Mouse (Mus musculus): ENCODE data around the gene Thy1.

Gene Thy1

DNA sequence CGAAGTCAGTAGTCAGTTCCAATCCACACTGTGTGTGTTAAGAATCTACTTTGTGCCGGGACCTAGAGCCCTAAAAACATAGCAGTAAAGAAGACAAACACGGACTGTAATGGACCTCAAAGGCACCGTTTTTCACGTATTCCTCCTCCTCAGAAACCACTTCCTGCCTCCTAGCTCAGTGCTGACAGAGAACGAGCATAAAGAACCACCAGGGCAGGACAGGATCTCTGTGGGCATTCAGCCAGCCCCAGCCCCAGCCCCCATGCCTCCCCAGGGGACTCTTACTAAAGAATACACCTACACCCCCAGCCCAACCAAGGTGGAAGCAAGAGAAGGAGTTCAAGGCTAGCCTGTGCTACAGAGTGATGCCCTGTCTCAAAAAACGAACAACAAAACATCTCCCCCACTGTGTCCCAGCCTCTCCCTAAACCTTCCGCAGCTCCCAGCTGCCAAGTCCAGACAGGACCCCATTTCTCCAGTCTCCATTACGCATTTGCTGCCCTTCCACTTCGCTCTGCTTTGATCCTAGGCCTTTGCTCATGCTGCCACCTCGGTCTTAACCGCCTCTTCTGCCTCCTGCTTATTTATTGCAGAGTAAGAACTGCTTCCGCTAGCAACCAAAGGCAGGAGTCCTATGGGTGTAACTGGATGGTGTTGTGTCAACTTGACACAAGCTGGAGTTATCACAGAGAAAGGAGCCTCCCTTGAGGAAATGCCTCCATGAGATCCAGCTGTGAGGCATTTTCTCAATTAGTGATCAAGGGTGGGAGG is 9.0 kb upstream of the Thy1 start:
- no peak for DNase-seq (ENCODE audit: low spot score)

DNA sequence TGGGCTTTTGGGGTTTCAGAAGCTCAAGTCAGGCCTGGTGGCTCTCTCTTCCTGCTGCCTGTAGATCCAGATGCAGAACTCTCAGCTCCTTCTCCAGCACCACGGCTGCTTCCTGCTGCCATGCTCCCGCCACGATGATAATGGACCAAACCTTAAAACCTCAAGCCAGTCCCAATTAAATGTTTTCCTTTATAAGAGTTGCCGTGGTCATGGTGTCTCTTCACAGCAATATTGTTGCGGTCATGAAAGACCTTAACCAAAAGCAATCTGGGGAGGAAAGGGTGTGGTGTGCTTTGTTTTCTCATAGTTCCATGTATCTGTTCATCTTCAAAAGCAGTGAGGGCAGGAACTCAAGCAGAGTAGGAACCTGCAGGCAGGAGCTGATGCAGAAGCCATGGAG is 6.1 kb upstream of the Thy1 start:
- DNase-seq (ENCODE audit: low spot score) = no peak

DNA sequence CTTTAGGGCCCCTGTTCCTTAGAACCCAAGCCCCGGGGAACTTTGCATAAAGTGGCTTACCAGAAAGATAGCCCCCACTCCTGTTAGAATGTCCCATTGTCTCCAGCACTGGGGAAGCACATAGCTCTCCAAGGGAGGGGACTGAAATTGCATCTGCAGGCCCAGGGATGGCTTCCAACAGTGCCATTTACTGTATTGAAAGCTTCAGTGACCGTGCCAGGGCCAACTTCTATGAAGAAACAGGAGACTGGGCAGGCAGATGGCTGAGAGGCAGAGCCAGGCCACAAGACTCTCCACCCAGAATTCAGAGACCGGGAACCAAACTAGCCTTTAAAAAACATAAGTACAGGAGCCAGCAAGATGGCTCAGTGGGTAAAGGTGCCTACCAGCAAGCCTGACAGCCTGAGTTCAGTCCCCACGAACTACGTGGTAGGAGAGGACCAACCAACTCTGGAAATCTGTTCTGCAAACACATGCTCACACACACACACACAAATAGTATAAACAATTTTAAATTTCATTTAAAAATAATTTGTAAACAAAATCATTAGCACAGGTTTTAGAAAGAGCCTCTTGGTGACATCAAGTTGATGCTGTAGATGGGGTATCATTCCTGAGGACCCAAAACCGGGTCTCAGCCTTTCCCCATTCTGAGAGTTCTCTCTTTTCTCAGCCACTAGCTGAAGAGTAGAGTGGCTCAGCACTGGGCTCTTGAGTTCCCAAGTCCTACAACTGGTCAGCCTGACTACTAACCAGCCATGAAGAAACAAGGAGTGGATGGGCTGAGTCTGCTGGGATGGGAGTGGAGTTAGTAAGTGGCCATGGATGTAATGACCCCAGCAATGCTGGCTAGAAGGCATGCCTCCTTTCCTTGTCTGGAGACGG is 1.4 kb upstream of the Thy1 start:
- DNase-seq (ENCODE audit: low spot score) = no peak

DNA sequence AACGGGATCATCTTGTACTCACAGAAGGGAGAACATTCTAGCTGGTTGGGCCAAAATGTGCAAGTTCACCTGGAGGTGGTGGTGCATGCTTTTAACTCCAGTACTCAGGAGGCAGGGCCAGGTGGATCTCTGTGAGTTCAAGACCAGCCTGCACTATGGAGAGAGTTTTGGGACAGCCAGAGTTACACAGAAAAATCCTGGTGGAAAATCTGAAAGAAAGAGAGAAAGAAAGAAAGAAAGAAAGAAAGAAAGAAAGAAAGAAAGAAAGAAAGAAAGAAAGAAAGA is 846 bp upstream of the Thy1 start:
- no peak for DNase-seq (ENCODE audit: low spot score)

DNA sequence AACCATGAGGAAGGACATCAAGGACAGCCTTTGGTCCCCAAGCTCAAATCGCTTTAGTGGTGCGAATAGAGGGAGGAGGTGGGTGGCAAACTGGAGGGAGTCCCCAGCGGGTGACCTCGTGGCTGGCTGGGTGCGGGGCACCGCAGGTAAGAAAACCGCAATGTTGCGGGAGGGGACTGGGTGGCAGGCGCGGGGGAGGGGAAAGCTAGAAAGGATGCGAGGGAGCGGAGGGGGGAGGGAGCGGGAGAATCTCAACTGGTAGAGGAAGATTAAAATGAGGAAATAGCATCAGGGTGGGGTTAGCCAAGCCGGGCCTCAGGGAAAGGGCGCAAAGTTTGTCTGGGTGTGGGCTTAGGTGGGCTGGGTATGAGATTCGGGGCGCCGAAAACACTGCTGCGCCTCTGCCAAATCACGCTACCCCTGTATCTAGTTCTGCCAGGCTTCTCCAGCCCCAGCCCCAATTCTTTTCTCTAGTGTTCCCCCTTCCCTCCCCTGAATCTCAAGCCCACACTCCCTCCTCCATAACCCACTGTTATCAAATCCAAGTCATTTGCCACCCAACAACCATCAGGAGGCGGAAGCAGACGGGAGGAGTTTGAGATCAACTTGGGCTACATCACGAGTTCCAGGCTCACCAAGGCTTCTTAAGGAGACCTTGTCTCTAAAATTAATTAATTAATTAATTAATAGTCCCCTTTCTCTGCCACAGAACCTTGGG is 683 bp downstream of the Thy1 start:
- no peak for DNase-seq (ENCODE audit: low spot score)

DNA sequence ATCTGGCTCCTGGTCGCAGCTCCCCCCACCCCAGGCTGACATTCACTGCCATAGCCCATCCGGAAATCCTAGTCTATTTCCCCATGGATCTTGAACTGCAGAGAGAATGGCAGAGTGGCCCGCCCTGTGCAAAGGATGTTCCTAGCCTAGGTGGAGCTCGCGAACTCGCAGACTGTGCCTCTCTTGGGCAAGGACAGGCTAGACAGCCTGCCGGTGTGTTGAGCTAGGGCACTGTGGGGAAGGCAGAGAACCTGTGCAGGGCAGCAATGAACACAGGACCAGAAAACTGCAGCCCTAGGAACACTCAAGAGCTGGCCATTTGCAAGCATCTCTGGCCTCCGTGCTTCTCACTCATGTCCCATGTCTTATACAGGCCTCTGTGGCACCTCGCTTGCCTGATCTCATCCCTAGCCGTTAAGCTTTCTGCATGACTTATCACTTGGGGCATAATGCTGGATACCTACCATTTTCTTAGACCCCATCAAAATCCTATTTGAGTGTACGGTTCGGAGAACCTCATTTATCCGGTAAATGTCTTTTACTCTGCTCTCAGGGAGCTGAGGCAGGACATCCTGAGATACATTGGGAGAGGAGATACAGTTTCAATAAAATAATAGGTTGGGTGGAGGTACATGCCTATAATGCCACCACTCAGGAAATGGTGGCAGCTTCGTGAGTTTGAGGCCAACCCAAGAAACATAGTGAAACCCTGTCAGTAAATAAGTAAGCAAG is 1.4 kb downstream of the Thy1 start:
- DNase-seq (ENCODE audit: low spot score) = no peak

DNA sequence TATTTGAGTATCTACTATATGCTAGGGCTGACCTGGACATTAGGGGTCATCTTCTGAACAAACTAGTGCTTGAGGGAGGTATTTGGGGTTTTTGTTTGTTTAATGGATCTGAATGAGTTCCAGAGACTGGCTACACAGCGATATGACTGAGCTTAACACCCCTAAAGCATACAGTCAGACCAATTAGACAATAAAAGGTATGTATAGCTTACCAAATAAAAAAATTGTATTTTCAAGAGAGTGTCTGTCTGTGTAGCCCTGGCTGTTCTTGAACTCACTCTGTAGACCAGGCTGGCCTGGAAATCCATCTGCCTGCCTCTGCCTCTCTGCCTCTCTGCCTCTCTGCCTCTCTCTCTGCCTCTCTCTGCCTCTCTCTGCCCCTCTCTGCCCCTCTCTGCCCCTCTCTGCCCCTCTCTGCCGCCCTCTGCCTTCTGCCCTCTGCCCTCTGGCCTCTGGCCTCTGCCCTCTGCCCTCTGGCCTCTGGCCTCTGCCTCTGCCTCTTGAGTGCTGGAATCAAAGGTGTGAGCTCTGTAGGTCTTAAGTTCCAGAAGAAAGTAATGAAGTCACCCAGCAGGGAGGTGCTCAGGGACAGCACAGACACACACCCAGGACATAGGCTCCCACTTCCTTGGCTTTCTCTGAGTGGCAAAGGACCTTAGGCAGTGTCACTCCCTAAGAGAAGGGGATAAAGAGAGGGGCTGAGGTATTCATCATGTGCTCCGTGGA is 2.1 kb downstream of the Thy1 start:
- no peak for DNase-seq (ENCODE audit: low spot score)

DNA sequence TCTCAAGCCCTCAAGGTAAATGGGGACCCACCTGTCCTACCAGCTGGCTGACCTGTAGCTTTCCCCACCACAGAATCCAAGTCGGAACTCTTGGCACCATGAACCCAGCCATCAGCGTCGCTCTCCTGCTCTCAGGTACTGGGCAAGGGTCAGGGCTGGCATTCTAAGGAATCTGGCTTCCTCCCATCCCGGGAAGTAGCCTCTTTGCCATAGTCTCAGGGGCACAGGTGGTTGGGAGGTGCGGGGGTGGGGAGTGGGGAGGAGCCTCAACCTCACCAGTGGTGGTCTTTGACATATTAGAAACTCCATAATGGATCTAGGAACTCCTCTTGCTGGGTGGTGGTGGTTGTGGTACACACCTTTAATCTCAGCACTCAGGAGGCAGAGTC is 2.7 kb downstream of the Thy1 start:
- DNase-seq (ENCODE audit: low spot score) = no peak

DNA sequence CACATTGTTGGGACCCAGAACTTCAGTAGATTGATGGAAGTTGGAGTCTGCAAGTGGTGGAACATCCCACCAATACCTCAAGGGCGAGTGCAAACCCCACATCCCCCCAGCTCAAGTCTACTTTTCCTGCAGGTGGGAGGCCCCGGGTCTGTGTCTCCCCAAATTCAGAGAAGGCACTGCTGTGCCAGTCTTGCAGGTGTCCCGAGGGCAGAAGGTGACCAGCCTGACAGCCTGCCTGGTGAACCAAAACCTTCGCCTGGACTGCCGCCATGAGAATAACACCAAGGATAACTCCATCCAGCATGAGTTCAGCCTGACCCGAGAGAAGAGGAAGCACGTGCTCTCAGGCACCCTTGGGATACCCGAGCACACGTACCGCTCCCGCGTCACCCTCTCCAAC is 3.2 kb downstream of the Thy1 start:
- DNase-seq (ENCODE audit: low spot score) = no peak

DNA sequence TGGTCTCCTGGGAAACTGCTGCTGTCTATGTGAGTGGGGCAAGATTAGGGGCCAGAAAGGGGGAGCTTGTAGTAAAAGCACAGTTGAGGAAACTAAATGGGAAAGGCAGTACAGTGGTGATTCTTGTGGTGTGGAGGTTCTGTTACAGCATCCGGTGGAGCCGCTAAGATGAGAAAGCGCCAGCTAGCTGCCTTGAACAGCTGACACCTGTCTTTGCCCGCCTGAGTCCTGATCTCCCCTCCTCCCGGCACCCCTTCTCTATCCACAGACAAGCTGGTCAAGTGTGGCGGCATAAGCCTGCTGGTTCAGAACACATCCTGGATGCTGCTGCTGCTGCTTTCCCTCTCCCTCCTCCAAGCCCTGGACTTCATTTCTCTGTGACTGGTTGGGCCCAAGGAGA is 3.9 kb downstream of the Thy1 start:
- DNase-seq (ENCODE audit: low spot score) = no peak

DNA sequence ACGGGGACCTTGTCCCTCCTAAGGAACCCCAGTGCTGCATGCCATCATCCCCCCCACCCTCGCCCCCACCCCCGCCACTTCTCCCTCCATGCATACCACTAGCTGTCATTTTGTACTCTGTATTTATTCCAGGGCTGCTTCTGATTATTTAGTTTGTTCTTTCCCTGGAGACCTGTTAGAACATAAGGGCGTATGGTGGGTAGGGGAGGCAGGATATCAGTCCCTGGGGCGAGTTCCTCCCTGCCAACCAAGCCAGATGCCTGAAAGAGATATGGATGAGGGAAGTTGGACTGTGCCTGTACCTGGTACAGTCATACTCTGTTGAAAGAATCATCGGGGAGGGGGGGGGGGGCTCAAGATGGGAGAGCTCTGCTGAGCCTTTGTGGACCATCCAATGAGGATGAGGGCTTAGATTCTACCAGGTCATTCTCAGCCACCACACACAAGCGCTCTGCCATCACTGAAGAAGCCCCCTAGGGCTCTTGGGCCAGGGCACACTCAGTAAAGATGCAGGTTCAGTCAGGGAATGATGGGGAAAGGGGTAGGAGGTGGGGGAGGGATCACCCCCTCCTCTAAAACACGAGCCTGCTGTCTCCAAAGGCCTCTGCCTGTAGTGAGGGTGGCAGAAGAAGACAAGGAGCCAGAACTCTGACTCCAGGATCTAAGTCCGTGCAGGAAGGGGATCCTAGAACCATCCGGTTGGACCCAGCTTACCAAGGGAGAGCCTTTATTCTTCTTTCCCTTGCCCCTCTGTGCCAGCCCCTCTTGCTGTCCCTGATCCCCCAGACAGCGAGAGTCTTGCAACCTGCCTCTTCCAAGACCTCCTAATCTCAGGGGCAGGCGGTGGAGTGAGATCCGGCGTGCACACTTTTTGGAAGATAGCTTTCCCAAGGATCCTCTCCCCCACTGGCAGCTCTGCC is 4.6 kb downstream of the Thy1 start:
- DNase-seq (ENCODE audit: low spot score) = no peak

DNA sequence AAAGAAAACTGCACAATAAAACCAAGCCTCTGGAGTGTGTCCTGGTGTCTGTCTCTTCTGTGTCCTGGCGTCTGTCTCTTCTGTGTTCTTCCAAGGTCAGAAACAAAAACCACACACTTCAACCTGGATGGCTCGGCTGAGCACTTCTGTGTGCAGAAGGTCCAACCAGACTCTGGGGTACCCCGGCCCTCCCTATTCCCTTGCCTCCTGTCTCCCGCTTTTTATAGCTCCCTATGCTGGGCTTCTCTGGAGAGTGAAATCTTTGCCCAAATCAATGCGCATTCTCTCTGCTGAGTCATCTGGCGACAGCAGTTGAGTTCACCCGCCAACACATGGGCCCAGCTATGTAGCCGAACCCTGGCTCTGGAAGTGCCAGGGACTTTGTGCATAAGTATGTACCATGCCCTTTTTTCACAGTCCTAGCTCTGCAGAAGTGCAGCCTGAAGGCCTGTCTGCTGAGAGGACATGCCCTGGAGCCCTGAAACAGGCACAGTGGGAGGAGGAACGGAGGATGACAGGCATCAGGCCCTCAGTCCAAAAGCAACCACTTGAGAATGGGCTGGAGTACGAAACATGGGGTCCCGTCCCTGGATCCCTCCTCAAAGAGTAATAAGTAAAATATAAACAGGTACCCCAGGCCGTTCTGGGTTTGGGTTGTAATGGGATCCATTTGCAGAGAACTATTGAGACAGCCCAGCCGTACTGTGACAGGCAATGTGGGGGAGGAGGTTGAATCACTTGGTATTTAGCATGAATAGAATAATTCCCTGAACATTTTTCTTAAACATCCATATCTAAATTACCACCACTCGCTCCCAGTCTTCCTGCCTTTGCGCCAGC is 5.6 kb downstream of the Thy1 start:
- DNase-seq (ENCODE audit: low spot score) = no peak

DNA sequence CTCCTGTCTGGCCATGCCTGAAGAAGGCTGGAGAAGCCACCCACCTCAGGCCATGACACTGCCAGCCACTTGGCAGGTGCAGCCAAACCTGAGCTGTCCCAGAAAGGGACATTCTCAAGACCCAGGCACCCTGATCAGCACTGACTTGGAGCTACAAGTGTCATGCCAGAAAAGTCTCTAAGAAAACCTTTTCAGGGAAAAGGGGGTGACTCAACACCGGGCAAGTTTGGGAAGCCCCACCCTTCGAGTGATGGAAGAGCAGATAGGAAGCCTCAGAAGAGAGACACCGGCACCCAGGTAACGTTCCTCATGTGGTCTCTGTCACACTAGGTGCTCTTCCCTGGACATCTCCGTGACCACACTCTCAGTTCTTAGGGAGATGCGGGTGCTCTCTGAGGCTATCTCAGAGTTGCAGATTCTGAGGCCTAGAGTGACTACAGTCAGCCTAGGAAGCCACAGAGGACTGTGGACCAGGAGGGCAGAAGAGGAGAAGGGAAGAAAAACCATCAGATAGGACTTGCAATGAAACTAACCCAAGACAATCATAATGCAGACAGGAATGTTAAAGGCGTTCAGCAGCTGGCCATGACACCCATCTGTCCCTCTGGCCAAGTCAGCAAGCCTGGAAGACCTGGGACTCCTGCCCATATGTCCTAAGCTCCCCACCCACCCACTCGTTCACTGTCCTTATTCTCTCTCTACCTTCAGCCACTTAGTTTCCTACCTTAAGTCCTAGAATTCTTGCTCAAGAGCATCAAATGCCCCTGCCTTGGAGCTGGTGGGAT is 6.4 kb downstream of the Thy1 start:
- no peak for DNase-seq (ENCODE audit: low spot score)

DNA sequence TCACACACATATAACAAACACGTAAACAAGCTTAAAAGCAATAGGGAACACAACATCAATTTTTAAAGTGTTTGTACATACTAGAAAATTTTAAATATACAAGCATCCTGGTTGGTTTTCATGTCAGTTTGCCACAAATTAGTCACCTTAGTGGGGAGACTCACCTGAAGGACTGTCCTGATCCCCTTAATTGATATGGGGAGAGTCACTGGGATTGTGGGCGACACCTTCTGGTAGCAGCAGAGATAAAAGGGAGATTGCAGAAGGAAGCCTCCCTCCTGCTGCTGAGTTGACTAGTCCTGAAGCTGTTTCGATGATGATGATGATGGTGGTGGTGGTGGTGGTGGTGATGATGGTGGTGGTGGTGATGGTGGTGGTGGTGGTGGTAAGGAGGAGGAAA is 9.7 kb downstream of the Thy1 start:
- no peak for DNase-seq (ENCODE audit: low spot score)

DNA sequence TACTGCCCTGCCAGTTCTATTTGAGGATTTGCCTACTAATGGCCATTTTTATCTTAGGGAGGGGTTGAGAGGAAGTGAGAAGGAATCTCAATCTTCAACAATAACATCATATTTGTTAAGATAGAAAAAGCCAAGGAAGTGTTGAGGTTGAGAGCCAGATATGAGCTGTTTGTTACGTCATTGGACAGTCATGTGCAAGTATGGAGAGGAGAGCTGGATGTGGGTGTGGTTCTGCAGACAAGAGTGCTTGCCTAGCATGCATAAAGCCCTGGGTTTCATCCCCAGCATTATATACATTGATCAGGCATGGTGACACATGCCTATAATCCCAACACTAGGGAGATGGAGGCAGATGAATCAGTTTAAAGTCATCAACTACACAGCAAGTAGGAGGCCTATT is 10.8 kb downstream of the Thy1 start:
- no peak for DNase-seq (ENCODE audit: low spot score)

DNA sequence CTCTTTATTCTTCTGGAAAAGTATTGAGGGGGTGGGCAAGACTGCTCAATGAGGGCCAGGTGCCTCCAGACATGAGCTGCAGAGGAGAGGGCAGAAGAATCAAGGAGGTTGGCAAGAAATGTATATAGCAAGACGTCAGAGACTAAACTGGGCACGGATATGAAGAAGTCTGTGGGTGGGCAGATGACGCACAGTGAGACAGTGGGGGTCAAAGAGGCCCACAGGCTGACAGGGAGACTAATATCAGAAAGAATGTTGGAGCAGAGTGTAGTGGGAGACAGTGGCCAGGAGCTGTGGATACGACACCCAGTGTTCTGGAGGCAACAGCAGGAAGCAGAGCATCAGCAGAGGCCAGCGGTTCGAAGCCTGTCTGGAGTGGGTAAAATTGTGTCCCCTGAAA is 15.4 kb downstream of the Thy1 start:
- no peak for DNase-seq (ENCODE audit: low spot score)

DNA sequence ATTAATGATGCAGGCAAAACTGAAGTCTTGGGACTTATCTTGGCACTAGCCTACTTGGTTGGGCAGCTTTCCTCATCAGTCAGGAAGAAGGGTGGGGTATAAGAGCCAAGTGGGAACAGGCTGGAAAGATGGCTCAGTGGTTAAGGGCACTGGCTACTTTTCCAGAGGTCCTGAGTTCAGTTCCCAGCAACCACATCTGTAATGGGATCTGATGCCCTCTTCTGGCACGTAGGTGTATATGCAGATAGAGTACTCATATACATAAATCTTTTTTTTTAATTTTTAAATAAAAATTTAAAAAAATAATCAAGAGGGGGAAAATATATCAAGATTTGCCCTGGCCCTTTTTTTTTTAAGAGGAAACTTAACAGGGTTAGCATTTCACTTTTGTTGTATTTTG is 22.0 kb downstream of the Thy1 start:
- DNase-seq (ENCODE audit: low spot score) = no peak

DNA sequence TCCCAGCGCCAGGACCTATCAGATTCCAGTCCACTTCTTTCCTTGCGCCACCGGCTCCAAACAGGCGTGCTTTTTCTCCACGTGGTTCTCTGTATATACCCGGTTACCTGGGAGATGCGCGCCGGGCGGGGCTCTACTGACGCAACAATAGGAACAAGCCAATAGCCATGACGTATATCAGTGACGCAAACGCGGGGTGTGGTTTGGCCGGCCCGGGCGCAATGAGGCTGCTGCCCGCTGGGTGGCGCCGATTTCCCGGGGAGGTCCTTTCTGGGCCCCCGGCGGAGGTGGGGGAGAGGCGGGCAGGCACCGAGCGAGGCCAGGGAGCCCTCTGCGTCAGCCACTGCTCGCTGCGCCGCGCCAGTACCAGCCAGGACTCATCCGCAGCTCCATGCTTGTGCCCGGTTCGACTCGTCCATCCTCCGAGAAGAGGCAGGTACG is 23.6 kb downstream of the Thy1 start, which contains the start of gene Usp2:
Gene Usp2, plus strand, starts transcription at position 237 of the 441 bp plus-strand sequence.
- DNase-seq (ENCODE audit: low spot score) = peak; percentile 92

Data from c-Kit-positive CD71-positive TER-119-positive erythroid progenitor cells, embryonic 14.5 days (primary cell).